Mouse (Mus musculus) myocyte (in vitro differentiated cells): Measurements from ENCODE around the gene Spred1.

Experiments used
- CEBPB ChIP-seq: IDR thresholded peaks from 2 replicates; pipeline ENCODE4 v1.6.1; 2011; ENCODE audit warnings: mild to moderate bottlenecking, moderate library complexity; ENCODE audit not compliant: poor library complexity, insufficient read depth, severe bottlenecking
- E2F4 ChIP-seq: IDR thresholded peaks from one replicate; pipeline ENCODE4 v1.6.1; 2011; ENCODE audit warnings: mild to moderate bottlenecking, control low read depth, moderate library complexity; ENCODE audit not compliant: insufficient read depth
- MAX ChIP-seq: IDR thresholded peaks from one replicate; pipeline ENCODE4 v1.6.1; 2011; ENCODE audit warnings: low read depth, mild to moderate bottlenecking, control low read depth
- MYOG ChIP-seq, 3 experiments: IDR thresholded peaks; one replicate each; pipeline ENCODE4 v1.6.1; 2011; ENCODE audit warnings: control low read depth in 2 of 3, low read depth in 2 of 3, mild to moderate bottlenecking in 2 of 3; ENCODE audit not compliant: insufficient read length in 2 of 3, control insufficient read depth in 1 of 3, insufficient read depth in 1 of 3
- POLR2A ChIP-seq: IDR thresholded peaks from one replicate; pipeline ENCODE4 v1.6.1; 2011; ENCODE audit warnings: low read depth, mild to moderate bottlenecking, control low read depth, moderate library complexity; ENCODE audit not compliant: insufficient read length
- POLR2AphosphoS2 ChIP-seq: IDR thresholded peaks from one replicate; pipeline ENCODE4 v1.6.1; 2011; ENCODE audit warnings: low read depth, control low read depth; ENCODE audit not compliant: insufficient read length
- REST ChIP-seq: IDR thresholded peaks from one replicate; pipeline ENCODE4 v1.6.1; 2011; ENCODE audit warnings: mild to moderate bottlenecking, control low read depth, moderate library complexity; ENCODE audit not compliant: insufficient read depth, insufficient read length
- TCF12 ChIP-seq: IDR thresholded peaks from one replicate; pipeline ENCODE4 v1.6.1; 2011; ENCODE audit warnings: mild to moderate bottlenecking, control low read depth; ENCODE audit not compliant: poor library complexity, insufficient read depth, severe bottlenecking
- USF1 ChIP-seq: IDR thresholded peaks from one replicate; pipeline ENCODE4 v1.6.1; 2011; ENCODE audit warnings: low read depth, mild to moderate bottlenecking, control low read depth, moderate library complexity

GRCm38 (mm10) chr2:117169037-117169436 is 47.9 kb downstream of the Spred1 start:
- TF ChIP-seq POLR2A, result no peak
- TF ChIP-seq USF1, result no peak
- TF ChIP-seq REST, result no peak
- TF ChIP-seq TCF12, result no peak
- TF ChIP-seq E2F4, result no peak
- TF ChIP-seq POLR2AphosphoS2, result no peak
- TF ChIP-seq MAX, result no peak
- no peak for TF ChIP-seq CEBPB
- TF ChIP-seq MYOG (IDR thresholded peaks at IDR 0.05; ENCODE audit: control insufficient read depth in 1 of 3, insufficient read depth in 1 of 3, insufficient read length in 2 of 3, low read depth in 2 of 3), result no peak
